Mouse (Mus musculus): ENCODE results near the gene Sh3yl1. TPM values are rescaled to one million over a fixed set of nuclear protein-coding genes. Genes with fewer than 3 reads are reported as not detected.

The Sh3yl1 gene
- polyA plus RNA-seq (2015; fragmentation: Nextera tagmentation; extraction: Ambion mirVana): 37.7 and 41.2 TPM in 2 replicates

GRCm38 (mm10) chr12:30911261-30912047 lies at the start of gene Sh3yl1, which contains the start of gene Acp1:
Gene Sh3yl1, plus strand, starts transcription at chr12:30911668.
Gene Acp1, minus strand, starts transcription at chr12:30911589.
- under 1% methylated on average over 52 of the region's 52 CpGs for WGBS
- ATAC-seq: peak; percentile 98
- H3K9ac ChIP-seq (replicated peaks): peak within 1 kb of the TSS; percentile 87
- no peaks in the 10 kb centered on the region for H3K9me3 ChIP-seq
- H3K27me3 ChIP-seq: no peaks in the 10 kb centered on the region
- H3K4me1 ChIP-seq (replicated peaks): peaks cover 25% of the 10 kb centered on the region
- H3K27ac ChIP-seq: peak within 1 kb of the TSS; percentile 68
- no peaks in the 10 kb centered on the region for H3K36me3 ChIP-seq
- H3K4me3 ChIP-seq (replicated peaks): peak within 1 kb of the TSS; percentile 64
- peak within 1 kb of the TSS; percentile 90 for H3K4me2 ChIP-seq (replicated peaks)

- Histone ChIP-seq H3K4me1 (replicated peaks) (no peaks in the 10 kb centered on the region), H3K27me3 (no peaks in the 10 kb centered on the region), H3K4me2 (replicated peaks) (no peak overlapping the region), H3K36me3 (no peaks in the 10 kb centered on the region), H3K4me3 (replicated peaks) (no peak overlapping the region), H3K9me3 (no peaks in the 10 kb centered on the region), H3K27ac (no peak overlapping the region), H3K9ac (replicated peaks) (no peak overlapping the region)
- ATAC-seq: no peak
- WGBS: 86% methylated on average over 2 of the region's 2 CpGs
These were observed 47.1 kb upstream of the Sh3yl1 start for GRCm38 (mm10) chr12:30864347-30864746.

- H3K27me3 ChIP-seq: no peaks in the 10 kb centered on the region
- no peak overlapping the region for H3K9ac ChIP-seq (replicated peaks)
- 91% methylated on average over 4 of the region's 4 CpGs for WGBS
- H3K36me3 ChIP-seq: no peaks in the 10 kb centered on the region
- H3K27ac ChIP-seq: no peak overlapping the region
- ATAC-seq: no peak
- no peak overlapping the region for H3K4me2 ChIP-seq (replicated peaks)
- no peak overlapping the region for H3K4me3 ChIP-seq (replicated peaks)
- H3K4me1 ChIP-seq (replicated peaks): no peaks in the 10 kb centered on the region
- H3K9me3 ChIP-seq: no peaks in the 10 kb centered on the region
These were observed 45.7 kb upstream of the Sh3yl1 start for GRCm38 (mm10) chr12:30865781-30866180.

- no peak overlapping the region for H3K27ac ChIP-seq
- no peaks in the 10 kb centered on the region for H3K36me3 ChIP-seq
- WGBS: 78% methylated on average over 6 of the region's 6 CpGs
- H3K27me3 ChIP-seq: peaks cover 33% of the 10 kb centered on the region
- no peak overlapping the region for H3K4me2 ChIP-seq (replicated peaks)
- H3K9me3 ChIP-seq: no peaks in the 10 kb centered on the region
- ATAC-seq: no peak
- no peak overlapping the region for H3K9ac ChIP-seq (replicated peaks)
- no peak overlapping the region for H3K4me3 ChIP-seq (replicated peaks)
- H3K4me1 ChIP-seq (replicated peaks): peaks cover 6% of the 10 kb centered on the region
These were observed 32.0 kb upstream of the Sh3yl1 start for GRCm38 (mm10) chr12:30879447-30879846.

GRCm38 (mm10) chr12:30883592-30883985 lies 27.9 kb upstream of the Sh3yl1 start:
- no peak for ATAC-seq
- peak overlapping the region; percentile 59; the same call in 1 of the 2 replicates for H3K9ac ChIP-seq (replicated peaks)

GRCm38 (mm10) chr12:30883986-30884621 lies 27.4 kb upstream of the Sh3yl1 start, which contains the start of gene Alkal2:
Gene Alkal2, plus strand, starts transcription at chr12:30884322.
- peak within 1 kb of the TSS; percentile 56 for H3K4me3 ChIP-seq (replicated peaks)
- H3K4me2 ChIP-seq (replicated peaks): peak within 1 kb of the TSS; percentile 99
- H3K27me3 ChIP-seq: peaks cover 56% of the 10 kb centered on the region
- peak within 1 kb of the TSS; percentile 59 for H3K9ac ChIP-seq (replicated peaks)
- H3K4me1 ChIP-seq (replicated peaks): peaks cover 12% of the 10 kb centered on the region
- H3K36me3 ChIP-seq: no peaks in the 10 kb centered on the region
- under 1% methylated on average over 58 of the region's 58 CpGs for WGBS
- no peaks in the 10 kb centered on the region for H3K9me3 ChIP-seq
- ATAC-seq: peak; percentile 84
- no peak within 1 kb of the TSS for H3K27ac ChIP-seq

More at GRCm38 (mm10) chr12:30883592-30883985, 27.9 kb upstream of the Sh3yl1 start:
- 10% methylated on average over 4 of the region's 4 CpGs for WGBS
- Histone ChIP-seq H3K36me3 (no peaks in the 10 kb centered on the region), H3K4me3 (replicated peaks) (peak overlapping the region; percentile 56), H3K27me3 (peaks cover 56% of the 10 kb centered on the region), H3K4me1 (replicated peaks) (peaks cover 12% of the 10 kb centered on the region), H3K9me3 (no peaks in the 10 kb centered on the region), H3K27ac (no peak overlapping the region), H3K4me2 (replicated peaks) (peak overlapping the region; percentile 99)

- Histone ChIP-seq H3K27ac (no peak overlapping the region), H3K36me3 (no peaks in the 10 kb centered on the region), H3K4me3 (replicated peaks) (peak overlapping the region; percentile 56), H3K4me2 (replicated peaks) (peak overlapping the region; percentile 99), H3K4me1 (replicated peaks) (peaks cover 12% of the 10 kb centered on the region), H3K27me3 (peaks cover 56% of the 10 kb centered on the region), H3K9me3 (no peaks in the 10 kb centered on the region), H3K9ac (replicated peaks) (peak overlapping the region; percentile 59)
- ATAC-seq: peak; percentile 75
- 8% methylated on average over 39 of the region's 39 CpGs for WGBS
These were observed 26.7 kb upstream of the Sh3yl1 start for GRCm38 (mm10) chr12:30884622-30885230.

GRCm38 (mm10) chr12:30885891-30886290 lies 25.6 kb upstream of the Sh3yl1 start:
- H3K27me3 ChIP-seq: peaks cover 50% of the 10 kb centered on the region
- ATAC-seq: no peak
- H3K9ac ChIP-seq (replicated peaks): no peak overlapping the region
- peaks cover 12% of the 10 kb centered on the region for H3K4me1 ChIP-seq (replicated peaks)
- H3K27ac ChIP-seq: no peak overlapping the region
- H3K9me3 ChIP-seq: no peaks in the 10 kb centered on the region
- no peaks in the 10 kb centered on the region for H3K36me3 ChIP-seq
- no peak overlapping the region for H3K4me2 ChIP-seq (replicated peaks)
- H3K4me3 ChIP-seq (replicated peaks): no peak overlapping the region
- WGBS: 82% methylated on average over 6 of the region's 6 CpGs

GRCm38 (mm10) chr12:30888003-30888402 lies 23.5 kb upstream of the Sh3yl1 start:
- no peak overlapping the region for H3K4me3 ChIP-seq (replicated peaks)
- H3K27me3 ChIP-seq: peaks cover 37% of the 10 kb centered on the region
- H3K27ac ChIP-seq: no peak overlapping the region
- H3K4me2 ChIP-seq (replicated peaks): no peak overlapping the region
- ATAC-seq: no peak
- H3K36me3 ChIP-seq: no peaks in the 10 kb centered on the region; the same call in 1 of the 2 replicates
- H3K9me3 ChIP-seq: no peaks in the 10 kb centered on the region
- 88% methylated on average over 4 of the region's 4 CpGs for WGBS
- H3K4me1 ChIP-seq (replicated peaks): peaks cover 12% of the 10 kb centered on the region
- no peak overlapping the region for H3K9ac ChIP-seq (replicated peaks)

GRCm38 (mm10) chr12:30890067-30890466 lies 21.4 kb upstream of the Sh3yl1 start:
- ATAC-seq: peak; percentile 76
- WGBS: 37% methylated on average over 5 of the region's 5 CpGs

GRCm38 (mm10) chr12:30891438-30891837 lies 20.0 kb upstream of the Sh3yl1 start:
- WGBS: 85% methylated on average over 7 of the region's 7 CpGs
- Histone ChIP-seq H3K27me3 (0 out of 2 replicates have a peak, but pooled peaks cover 4% of the 10 kb centered on the region), H3K9me3 (no peaks in the 10 kb centered on the region), H3K4me1 (replicated peaks) (no peaks in the 10 kb centered on the region), H3K4me2 (replicated peaks) (no peak overlapping the region), H3K36me3 (peaks cover 8% of the 10 kb centered on the region), H3K4me3 (replicated peaks) (no peak overlapping the region), H3K9ac (replicated peaks) (no peak overlapping the region), H3K27ac (no peak overlapping the region)
- ATAC-seq: no peak

More at GRCm38 (mm10) chr12:30890067-30890466, 21.4 kb upstream of the Sh3yl1 start:
- peaks cover 6% of the 10 kb centered on the region for H3K36me3 ChIP-seq
- H3K4me3 ChIP-seq (replicated peaks): no peak overlapping the region
- peaks cover under 1% of the 10 kb centered on the region; the same call in 1 of the 2 replicates for H3K4me1 ChIP-seq (replicated peaks)
- H3K27ac ChIP-seq: no peak overlapping the region
- H3K9me3 ChIP-seq: no peaks in the 10 kb centered on the region
- peaks cover 16% of the 10 kb centered on the region for H3K27me3 ChIP-seq
- H3K4me2 ChIP-seq (replicated peaks): no peak overlapping the region
- no peak overlapping the region for H3K9ac ChIP-seq (replicated peaks)

- peaks cover 29% of the 10 kb centered on the region for H3K36me3 ChIP-seq
- H3K9ac ChIP-seq (replicated peaks): no peak overlapping the region
- no peaks in the 10 kb centered on the region for H3K27me3 ChIP-seq
- no peak overlapping the region for H3K4me2 ChIP-seq (replicated peaks)
- H3K9me3 ChIP-seq: no peaks in the 10 kb centered on the region
- ATAC-seq: no peak
- no peak overlapping the region for H3K4me3 ChIP-seq (replicated peaks)
- no peak overlapping the region for H3K27ac ChIP-seq
- WGBS: 96% methylated on average over 4 of the region's 4 CpGs
- no peaks in the 10 kb centered on the region for H3K4me1 ChIP-seq (replicated peaks)
These were observed 14.4 kb upstream of the Sh3yl1 start for GRCm38 (mm10) chr12:30897039-30897438.
